Mouse (Mus musculus) G1E (cell line): ENCODE measurements around the gene Arel1.

ENCODE experiments used
- CTCF ChIP-seq: IDR thresholded peaks from 2 replicates; pipeline ENCODE4 v1.5.1; 2012; ENCODE audit warnings: low read depth, low read length, inconsistent platforms, mixed read lengths
- GATA1 ChIP-seq: IDR thresholded peaks from 2 replicates; pipeline ENCODE4 v1.6.1; 2012; ENCODE audit warnings: borderline replicate concordance, low read length, inconsistent platforms, mixed read lengths

GRCm38 (mm10) chr12:84999053-84999452 lies 28.4 kb upstream of the Arel1 start:
- TF ChIP-seq CTCF = no peak
- TF ChIP-seq GATA1 = no peak
